Mouse (Mus musculus) adrenal gland, adult 2 months (tissue): ENCODE measurements at regions not wholly inside any gene's neighbourhood (a gene's known extent, or its start where the extent isn't known, plus 50 kb on each side); places are given as distances from the start of the nearest gene placed in this dataset.

ENCODE experiments used
- DNase-seq: peaks from one replicate; pipeline ENCODE4 v3.0.0; 2021

DNA sequence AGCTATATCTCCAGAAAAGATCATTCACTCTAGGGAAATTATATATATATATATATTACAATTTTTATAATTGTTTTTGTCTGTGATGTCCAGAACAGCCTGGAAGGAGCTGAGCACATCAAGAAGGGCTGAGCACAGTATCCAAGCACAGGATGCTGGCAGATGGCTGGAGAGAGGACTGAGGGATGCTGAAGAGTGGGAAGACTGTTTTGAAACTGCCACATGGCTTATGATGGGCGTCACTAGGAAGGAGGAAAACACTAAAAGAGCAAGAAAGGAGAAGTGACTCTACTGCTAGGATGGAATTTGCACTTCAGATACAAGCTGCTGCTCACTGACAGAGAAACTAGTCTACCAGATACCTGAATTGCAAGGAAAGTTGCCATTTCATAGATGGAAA lies 50.4 kb upstream of the Atg10 start:
- no peak for DNase-seq

DNA sequence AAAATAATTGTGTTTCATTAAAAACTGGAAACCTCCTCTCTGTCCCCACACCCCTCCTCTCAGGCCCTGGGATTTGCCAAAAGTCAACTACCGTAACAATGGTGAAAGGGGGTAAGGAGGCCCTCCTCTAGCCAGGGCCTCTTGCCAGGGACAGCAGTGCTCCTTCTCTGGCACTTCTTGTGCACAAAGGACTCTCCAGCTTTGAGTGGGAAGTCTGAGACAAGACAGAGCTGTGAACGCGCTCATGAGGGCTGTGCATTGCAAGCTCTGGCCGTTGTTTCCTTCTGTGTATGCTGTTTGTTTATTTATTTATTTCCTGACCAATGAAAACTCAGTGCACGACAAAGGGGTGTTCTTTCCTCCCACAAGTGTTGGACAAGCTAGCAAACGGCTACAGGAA lies 50.8 kb upstream of the Atg10 start:
- no peak for DNase-seq

DNA sequence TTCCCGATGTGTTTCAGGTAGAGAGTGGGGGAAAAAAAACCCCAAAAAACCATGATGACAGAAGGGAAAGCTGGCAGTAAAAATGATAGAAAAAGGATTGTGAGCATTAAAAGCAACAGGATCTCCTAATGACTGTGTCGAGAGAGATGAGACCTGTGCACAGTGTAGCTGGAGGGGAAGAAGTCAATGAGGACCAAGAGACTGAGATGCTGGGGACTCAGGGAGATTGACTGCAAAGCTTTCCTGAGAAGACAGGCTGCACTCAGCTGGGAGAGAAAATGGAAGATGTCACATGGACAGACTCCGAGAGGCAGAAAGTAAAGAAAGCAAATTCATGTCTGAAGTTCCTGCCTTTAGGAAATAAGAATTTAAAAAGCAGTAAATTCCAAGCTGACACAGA lies 55.7 kb upstream of the Atg10 start:
- no peak for DNase-seq

DNA sequence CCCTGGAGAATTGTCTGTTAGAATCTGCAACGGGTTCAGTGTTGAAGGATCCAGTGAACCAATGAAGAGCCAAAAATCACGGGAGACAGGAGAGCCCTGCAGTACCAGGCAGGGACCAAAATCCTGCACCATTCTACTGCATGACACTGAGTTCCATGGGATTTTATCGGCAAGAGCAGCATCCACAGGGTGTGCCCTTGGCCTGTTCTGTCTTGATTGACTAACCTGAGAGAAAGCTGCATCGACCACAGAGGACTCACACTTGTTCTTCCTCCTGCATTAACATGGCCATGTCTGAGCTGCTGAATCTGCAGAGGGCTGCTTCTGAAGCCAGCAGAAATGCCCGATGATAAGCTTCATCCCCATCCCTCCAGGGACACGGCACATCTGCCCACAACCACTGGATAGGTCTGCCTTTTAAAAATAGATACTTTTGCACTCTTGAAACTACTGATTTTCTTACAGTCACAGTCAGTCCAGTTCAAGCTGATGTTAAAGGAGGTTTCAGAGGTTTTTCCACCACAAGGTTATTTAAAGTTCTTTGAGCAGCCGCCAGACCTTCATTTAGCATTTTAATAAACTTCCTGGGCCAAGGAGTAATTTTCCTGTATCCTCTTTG lies 71.9 kb upstream of the Atg10 start:
- DNase-seq, result no peak

DNA sequence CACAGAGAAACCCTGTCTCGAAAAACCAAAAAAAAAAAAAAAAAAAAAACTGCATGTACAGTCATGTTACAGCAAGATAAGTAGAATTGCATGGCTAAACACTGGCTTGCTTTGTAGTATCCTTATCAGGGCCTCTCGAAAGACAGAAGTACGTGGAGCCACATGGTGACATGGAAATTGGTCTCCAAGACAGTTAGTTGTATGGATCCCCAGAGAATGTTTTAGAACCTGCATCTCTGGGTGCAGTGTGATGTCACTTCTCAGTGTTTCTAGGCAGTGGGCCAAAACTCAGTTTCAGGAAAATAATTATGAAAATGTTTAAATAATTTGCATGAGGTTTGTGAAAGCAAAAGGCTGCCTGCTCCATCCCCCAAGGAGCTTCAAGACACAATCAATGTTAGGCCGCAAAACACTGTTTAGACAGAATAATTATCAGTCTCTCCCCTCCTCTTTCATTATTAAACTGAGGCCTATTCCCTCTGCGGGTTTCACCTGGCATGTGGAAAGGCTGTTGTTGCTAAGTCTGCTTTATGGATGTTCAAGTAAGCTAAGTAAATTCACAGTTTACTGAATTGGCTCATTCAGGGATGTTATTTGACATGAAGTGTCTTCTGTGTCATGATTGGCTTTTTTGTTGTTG lies 72.9 kb upstream of the Atg10 start:
- no peak for DNase-seq

DNA sequence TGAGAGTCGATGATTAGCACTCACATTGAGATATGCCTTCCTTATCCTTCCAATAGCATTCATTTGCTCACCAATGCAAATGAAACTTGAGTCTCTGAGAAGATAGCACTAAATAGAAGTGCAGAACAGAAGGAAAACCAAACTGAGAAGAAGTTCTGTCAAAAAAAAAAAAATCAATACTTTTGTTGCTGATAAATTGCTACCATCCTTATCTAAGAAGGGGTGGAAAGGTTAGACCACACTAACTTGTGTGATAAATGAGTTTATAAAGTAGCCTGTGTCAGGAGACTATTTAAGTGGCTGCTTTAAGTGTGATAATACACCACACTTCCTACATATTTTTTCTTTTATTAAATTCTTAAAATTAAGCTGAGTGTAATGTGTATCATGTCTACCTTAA lies 78.1 kb upstream of the Atg10 start:
- DNase-seq, result no peak

DNA sequence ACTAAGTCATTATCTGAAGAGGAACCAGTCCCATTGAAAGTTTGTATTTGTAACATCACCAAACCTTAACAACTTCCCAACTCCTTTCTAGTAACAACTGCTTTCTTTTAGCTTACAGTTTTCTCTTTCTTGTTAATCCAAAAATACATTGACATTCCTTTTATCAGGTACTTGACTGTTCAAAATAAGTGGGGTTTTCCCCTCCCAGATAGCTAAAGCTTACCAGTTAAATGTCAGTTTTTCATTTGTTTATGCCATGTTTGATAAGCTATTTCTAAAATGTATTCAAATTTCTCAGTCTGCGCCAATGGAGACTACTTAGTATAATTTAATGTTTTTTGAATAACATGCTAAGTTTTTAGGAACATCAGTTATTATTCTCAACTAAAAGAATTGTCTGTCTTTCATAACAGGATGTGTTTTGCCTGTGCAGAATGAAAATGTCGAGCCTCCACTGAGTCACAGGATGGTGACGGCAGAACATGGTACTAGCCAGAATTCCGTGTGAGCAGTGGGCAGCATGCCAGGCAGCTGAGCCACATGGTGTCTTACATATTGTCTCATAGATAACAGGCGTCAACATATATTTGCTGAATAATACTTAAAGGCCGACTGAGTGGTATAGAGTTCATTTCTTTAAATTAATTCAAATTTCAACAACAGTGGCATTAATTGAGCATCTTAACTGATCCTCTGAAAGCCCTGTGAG lies 82.1 kb upstream of the Atg10 start:
- no peak for DNase-seq

DNA sequence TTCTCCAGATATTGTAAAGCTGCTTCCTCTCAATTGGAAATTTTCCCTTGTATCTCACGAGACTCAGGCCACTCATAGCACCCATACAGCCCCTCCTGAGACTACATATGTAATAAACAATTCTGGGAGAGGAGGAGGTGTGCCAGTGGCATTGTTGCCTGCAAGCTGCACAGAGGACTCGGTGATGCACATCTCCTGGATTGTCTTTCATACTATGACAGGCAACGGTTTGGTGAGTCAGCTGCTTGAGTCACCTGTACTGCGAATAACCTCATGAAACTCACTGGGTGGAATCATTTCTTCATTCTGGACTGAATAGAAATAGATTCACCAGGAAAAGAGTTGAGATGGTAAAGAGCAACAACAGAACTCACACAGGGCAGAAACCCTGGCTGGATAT lies 82.8 kb upstream of the Atg10 start:
- DNase-seq, result no peak

DNA sequence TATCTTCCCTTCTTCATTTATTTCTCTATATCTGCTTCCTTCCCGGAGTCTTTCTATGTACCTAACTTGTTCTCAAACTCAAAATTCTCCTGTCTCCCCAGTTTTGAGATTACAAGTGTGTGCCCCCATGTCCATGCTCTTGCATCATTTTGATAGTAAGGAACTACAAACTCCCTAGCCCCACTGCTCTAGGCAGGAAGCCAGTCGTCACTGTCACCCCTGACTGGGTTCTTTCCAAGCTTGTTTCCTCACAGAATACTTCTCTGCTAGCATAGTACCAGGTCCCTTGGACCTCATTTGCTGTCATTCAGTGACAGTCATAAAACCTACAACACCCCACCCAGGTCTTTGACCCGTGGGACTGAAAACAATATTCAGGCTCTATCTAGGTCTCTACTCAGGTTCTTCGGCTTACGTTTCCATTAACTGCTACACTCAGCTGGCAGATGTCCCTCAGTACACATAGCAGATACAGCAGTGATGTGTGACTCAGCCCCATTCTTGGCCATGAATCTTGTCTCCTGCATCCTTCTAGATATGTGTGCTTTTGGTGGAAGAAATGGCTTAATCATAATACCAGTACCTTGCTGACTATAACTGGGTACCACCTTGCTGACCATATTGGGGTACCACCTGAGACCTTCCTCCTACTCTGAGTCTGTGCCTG lies 89.3 kb upstream of the Atg10 start:
- DNase-seq, result peak; percentile 13

DNA sequence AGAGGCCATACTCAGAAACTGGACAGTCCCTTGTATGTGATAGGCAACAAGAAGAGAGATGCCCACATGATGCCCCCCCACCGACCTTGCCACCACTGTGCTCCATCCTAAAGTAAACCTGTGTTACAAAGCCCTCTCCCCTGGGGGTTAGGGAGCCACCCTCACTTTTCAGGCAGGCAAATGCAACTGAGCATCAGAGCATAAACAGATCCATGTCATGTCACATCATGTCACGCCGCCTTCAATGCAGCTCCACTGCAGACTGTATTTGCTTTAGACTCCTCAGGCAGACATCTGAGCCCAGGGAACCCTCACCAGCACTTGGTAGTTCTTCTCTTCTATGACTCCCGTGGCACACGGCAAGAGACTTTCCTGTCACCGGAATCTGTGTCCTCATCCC lies 98.6 kb upstream of the Atg10 start:
- no peak for DNase-seq

DNA sequence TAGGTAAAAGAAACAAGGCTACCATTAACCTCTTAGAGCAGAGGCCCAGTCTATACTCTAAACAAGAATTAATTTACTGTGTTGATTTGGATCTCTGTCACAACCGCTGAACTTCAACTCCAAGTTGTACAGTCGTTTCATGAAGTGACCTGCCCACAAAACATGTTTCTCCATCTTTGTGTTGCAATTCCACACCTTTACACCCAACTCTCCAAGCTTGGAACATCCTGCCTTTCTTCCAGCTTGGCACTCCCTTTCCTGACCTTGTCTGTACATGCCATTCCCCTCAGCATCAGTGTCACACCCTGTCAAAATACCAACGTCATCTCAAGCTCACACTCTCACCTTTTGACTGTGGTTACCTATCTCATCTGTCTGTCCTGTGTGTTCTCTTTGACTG lies 103.1 kb upstream of the Atg10 start:
- DNase-seq, result no peak

DNA sequence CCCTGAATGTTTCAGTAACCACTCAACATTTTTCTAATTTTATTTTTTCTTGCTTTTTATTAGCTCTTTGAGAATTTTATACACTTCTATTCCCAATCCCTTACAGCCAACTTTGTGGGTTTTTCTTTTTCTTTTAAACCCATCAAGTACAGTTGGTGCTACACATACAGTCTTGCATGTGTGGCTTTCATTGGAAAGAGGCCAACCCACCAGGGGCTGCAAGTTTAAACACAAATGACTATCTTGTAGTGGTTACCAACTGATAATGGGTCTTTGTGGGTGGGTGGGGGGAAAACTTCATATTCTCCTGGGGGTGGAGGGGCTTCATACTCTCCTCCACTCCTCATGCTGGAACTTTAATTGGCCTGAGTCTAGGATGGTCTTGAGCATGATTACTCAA lies 110.5 kb upstream of the Atg10 start:
- DNase-seq, result no peak

DNA sequence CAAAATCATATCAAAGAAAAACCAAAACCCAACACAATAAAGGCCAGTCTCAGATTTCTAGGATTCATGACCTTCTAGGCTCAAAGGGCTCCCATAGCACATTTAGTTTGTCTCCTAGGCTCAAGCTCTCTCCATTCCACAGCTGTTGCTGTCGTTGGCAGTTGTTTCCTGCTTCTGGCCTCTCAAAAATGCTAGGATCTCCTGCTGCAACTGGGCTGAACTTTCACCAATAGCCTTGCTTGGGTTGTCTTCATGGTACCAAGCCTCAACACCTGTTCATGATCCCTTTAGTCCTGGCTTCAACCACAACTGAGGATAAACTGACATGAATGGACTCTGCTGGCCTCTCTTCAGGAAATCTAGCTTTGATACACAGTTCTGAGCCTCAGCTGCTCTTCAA lies 115.9 kb upstream of the Ssbp2 start:
- no peak for DNase-seq

DNA sequence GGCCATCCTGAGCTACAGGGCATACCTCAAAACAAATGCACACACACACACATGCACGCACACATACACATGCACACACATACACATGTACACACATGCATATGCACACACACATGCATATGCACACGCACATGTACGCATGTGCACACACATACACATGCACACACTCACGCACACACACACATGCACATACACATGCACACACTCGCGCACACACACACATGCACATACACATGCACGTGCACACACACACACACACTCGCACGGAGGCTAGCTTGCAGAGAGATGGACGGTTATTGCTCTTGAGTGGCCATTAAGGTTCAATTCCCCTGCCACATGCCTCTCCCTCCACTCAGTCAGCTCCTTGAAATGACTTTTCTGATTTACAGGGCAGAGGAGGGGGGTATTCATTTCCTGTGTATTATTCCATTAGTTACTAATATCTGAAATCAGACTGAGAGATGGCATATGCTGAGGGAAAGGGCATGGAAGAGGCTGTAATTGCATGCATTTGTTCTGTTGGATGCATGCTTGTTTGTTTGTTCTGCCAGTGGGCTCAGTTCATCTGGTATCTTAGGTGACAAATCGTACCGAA lies 111.5 kb upstream of the Ssbp2 start:
- DNase-seq, result no peak

DNA sequence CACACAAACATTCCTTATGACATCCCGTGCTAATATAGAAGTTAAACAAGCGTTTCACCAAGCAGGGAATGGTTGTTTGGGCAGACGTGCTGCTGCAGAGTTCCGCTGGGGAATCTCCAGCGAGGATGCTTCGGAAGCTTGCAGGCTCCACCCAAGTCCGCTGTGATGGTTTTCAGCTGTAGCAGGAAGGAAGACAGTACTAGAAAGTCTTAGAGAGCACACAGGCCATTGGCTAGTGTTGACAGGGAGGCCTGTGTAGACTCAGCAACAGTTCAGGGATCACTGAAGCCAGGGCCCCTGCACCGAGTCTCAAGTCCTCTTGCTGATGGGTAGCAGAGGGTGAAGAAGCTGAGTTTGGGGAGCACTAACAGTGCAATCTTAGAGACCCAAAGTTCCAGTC lies 107.8 kb upstream of the Ssbp2 start:
- no peak for DNase-seq

DNA sequence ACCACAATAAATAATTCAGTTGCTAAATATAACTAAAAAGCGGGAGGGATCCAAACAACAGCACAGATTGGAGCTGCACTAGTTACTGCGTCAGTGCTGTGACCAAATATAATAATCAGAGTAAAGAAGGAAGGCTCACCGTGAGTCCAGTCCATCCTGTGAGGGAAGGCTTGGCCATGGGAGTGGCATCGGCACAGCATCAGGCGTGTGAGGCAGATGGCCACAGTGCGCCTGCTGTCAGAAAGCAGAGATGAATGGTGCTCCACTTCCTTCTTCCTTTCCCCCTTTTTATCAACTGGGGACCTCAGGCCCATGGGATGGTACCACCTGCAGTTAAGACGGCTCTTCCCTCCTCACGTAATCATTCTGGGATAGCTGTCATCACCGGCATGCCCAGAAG lies 103.6 kb upstream of the Ssbp2 start:
- DNase-seq, result no peak

DNA sequence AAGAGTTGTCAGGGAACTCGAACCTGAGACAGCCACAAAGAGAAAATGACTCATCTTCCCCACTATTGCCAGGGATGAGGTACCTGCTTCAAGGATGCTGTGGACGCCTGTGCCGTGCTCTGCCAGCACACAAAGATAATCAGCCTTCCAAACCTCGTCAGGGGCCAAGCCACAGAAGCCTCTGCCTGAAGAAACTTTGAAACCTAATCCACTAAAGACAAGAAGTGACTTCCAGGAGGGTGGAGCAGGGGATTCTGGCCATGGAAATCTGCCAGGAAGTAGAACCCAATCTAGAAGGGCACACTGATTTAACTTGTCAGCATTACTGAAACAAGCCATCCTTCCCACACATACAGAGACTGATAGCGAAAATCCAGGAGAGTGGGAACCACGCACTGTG lies 100.0 kb upstream of the Ssbp2 start:
- no peak for DNase-seq

DNA sequence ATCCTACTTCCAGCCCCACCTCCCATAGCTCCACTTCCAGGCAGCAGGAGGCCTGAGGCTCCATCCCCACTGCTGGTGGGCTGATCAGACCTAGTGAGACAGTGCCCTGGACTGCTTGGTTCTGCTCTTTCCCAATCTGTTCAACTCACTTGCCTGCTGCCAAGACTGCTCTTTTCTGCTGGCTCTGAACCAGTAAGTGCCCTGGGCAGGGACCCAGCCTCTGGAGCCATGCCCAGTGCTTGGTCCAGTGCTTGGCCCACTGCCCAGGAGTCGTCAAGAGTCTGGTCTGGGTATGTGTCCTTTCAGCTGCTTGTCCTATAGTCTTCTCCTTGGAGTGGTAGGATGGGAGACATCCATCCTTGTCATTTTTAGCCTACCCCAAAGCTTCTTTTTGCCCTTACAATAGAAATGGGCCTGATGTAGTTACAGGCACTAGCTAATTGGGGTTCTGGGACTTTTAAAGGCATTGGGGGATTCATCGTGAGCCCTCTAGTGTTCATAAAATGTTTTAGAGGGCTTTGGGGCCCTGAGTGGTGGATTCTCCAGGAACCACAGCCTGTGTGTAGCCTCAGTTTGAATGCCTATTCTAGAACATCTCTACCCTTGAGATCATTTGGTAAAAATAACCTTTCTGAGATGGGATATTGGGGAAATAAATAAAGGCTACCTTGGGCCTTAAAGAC lies 94.7 kb upstream of the Ssbp2 start:
- peak; percentile 96 for DNase-seq

DNA sequence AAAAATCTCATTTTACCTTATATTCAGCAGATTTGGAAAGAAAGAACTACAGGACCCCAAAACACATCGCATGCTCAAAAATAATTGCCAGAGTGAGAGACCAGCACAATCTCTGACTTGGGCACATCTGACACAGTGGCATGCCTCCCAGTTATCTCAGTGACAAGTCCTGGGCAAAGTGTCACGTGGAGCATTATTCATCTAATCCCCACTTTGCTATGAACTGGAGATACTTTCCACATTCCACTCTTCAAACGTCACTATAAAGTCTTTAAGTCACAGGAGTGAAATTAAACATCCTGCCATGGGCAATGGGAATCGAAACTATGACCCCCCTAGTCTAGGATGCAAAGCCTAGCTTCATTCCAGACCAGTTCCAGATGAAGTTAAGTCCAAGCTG lies 93.5 kb upstream of the Ssbp2 start:
- no peak for DNase-seq

DNA sequence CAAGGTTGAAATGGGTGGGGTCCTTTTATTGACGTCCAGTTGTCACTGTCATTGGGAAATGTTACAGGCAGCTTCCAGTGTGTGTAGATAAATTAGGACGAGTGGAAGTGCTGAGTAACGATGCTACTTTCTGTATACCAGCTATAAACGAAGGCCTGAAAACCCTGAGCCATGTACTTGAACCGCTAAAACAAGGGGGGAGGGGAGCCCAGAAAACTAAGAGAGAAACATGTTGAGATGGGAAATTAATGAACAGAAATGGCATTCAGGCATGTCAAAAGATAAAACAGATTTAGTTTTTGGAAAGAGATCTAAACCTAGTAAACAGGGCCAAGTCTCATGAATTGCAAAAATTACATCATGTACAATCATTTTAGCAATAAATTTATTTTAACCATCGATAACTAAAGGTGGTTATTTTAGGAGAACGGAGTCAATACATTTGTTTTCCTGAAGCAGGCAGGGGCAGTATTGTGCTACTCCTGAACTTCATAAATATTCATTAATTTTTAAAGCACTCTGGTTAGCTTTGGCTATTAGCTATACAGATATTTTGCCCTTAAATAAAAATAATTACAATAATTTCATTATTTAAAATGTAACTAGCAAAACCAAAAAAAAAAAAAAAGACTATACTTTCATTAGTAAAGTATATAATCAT lies 92.1 kb upstream of the Ssbp2 start:
- no peak for DNase-seq

DNA sequence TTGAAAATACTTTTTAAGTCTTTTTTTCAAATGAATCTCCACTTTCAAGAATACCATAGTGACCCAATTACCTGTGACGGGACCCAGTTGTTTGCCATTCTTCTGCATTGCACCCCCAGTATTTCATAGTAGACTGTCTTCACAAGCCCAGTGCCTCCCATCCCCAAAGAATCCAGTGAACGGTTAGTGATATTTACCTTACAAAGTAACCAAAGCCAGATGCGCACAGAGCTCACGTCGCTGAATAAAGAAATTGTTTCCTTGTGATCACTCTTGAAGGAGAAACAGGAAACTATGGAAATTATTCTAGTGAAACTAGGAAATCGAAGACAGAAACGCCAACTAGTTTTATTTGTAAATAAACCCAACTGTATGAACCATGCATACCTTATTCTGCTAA lies 91.4 kb upstream of the Ssbp2 start:
- DNase-seq, result no peak

DNA sequence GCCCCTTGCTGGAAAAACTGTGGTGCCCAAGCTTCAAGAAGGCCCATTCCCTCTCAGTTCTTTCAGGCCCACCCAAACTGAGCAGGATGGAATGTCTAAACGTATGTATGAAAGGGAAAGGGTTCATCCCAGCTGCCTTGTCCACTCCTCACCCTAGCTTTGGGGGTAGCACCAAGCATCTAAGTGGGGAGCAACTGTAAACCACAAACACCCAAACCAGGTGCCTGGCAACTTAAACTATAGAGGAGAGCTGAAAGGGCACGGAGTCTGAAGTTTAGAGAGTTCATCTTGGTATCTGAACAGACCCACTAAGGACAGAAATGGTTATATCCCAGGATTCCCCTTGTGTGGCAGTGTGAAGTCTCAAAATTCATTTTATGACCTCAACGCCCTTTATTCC lies 90.1 kb upstream of the Ssbp2 start:
- DNase-seq, result no peak
